Mouse (Mus musculus) olfactory bulb, adult 2 months (tissue): Measurements from ENCODE around the gene Tpst2.

Experiments used
- CTCF ChIP-seq: fragments of 200-500 bp; IDR thresholded peaks from 2 replicates; pipeline ENCODE4 v1.5.1; 2012; ENCODE audit warnings: low read depth, mild to moderate bottlenecking, low read length, moderate library complexity; ENCODE audit not compliant: insufficient read depth
- POLR2A ChIP-seq: fragments of 200-500 bp; IDR thresholded peaks from 2 replicates; pipeline ENCODE4 v1.6.1; 2012; ENCODE audit warnings: mild to moderate bottlenecking, low read depth, low read length, moderate library complexity; ENCODE audit not compliant: insufficient read depth

DNA sequence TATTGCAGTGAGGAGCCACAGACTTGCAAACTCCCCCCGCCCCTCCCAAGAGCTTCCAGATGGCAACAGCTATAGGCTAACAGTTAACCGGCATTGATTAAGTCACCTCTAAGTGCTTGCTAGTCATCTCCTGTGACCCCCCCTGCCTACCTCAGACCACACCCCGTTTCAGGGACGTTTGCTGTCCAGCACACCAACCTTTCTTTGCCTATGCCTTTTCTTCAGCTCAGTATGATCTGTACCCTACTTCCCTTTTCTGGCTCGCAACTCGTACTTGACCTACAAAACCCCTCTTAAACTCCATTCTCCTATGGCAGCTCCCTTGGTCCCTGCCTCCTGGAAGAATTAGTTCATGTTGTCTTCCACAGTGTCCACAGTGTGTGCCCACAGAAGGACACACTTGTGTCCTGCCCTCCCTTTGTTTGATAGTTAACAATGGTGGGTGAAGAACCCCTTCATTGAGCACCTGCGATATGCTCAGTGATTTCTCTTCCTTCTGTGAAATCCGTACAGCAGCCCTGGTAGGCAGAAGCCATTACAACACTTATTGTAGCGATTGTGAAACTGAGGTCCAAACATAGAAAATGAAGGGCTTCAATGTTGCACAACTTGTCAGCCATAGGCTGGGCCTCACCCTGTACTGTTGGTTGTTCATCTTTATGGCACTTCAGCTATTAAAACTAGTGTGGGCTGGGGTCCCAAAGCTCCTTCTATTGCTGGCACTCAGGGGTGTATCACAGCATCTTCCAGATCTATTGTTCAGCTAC lies 10.3 kb upstream of the Tpst2 start:
- TF ChIP-seq CTCF (no peak), POLR2A (no peak)
